Mouse (Mus musculus) liver, embryonic 13.5 days (tissue): ENCODE results near the gene B3galt4. TPM values are rescaled to one million over a fixed set of nuclear protein-coding genes. Genes with fewer than 3 reads are reported as not detected.

Source experiments
- ATAC-seq: fragments of 200-750 bp; cut with Nextera tagmentation; 2 replicates; pipeline ENCODE4 v1.8.0; 2017; ENCODE audit warnings: low read depth, mild to moderate bottlenecking, moderate number of reproducible peaks, moderate library complexity
- DNase-seq: peaks from one replicate; pipeline ENCODE4 v3.0.0; 2022
- H3K27ac ChIP-seq: fragments of 300-500 bp; sonication (generic); 2 replicates; pipeline ENCODE4 v1.5.1; 2015; ENCODE audit warnings: moderate library complexity, mild to moderate bottlenecking, inconsistent platforms
- H3K27me3 ChIP-seq: fragments of 300-500 bp; sonication (generic); 2 replicates; pipeline ENCODE4 v1.6.1; 2015; ENCODE audit warnings: mild to moderate bottlenecking, inconsistent platforms
- H3K36me3 ChIP-seq: fragments of 300-500 bp; sonication (generic); 2 replicates; pipeline ENCODE4 v1.6.1; 2015; ENCODE audit warnings: mild to moderate bottlenecking, inconsistent platforms
- H3K4me1 ChIP-seq: fragments of 300-500 bp; sonication (generic); replicated peaks from 2 replicates; pipeline ENCODE4 v1.6.1; 2015; ENCODE audit warnings: inconsistent platforms
- H3K4me2 ChIP-seq: fragments of 300-500 bp; sonication (generic); 2 replicates; pipeline ENCODE4 v1.6.1; 2015; ENCODE audit warnings: inconsistent platforms, mild to moderate bottlenecking, moderate library complexity
- H3K4me3 ChIP-seq: fragments of 300-500 bp; sonication (generic); replicated peaks from 2 replicates; pipeline ENCODE4 v1.5.1; 2015; ENCODE audit warnings: mild to moderate bottlenecking, inconsistent platforms
- H3K9ac ChIP-seq: fragments of 300-500 bp; sonication (generic); 2 replicates; pipeline ENCODE4 v1.6.1; 2015; ENCODE audit warnings: mild to moderate bottlenecking, inconsistent platforms
- H3K9me3 ChIP-seq: fragments of 300-500 bp; sonication (generic); replicated peaks from 2 replicates; pipeline ENCODE4 v1.6.1; 2016; ENCODE audit warnings: inconsistent platforms
- WGBS: fragments of 180-500 bp; shearing (Covaris S2); methylation state at CpG from one replicate; pipeline ENCODE4 v1.1.7; 2015; ENCODE audit not compliant: insufficient replicate concordance; 5-methylcytosine and 5-hydroxymethylcytosine counted together
- polyA plus RNA-seq: library from polyadenylated mRNA; unstranded; fragments of >200 nt; fragmentation: Nextera tagmentation; extraction: Ambion mirVana; gene quantifications from 2 replicates; pipeline ENCODE4 v1.2.1, GENCODE M21; 2015

The B3galt4 gene
- polyA plus RNA-seq, 1 experiment from 2014 or later: 2.3 TPM

DNA sequence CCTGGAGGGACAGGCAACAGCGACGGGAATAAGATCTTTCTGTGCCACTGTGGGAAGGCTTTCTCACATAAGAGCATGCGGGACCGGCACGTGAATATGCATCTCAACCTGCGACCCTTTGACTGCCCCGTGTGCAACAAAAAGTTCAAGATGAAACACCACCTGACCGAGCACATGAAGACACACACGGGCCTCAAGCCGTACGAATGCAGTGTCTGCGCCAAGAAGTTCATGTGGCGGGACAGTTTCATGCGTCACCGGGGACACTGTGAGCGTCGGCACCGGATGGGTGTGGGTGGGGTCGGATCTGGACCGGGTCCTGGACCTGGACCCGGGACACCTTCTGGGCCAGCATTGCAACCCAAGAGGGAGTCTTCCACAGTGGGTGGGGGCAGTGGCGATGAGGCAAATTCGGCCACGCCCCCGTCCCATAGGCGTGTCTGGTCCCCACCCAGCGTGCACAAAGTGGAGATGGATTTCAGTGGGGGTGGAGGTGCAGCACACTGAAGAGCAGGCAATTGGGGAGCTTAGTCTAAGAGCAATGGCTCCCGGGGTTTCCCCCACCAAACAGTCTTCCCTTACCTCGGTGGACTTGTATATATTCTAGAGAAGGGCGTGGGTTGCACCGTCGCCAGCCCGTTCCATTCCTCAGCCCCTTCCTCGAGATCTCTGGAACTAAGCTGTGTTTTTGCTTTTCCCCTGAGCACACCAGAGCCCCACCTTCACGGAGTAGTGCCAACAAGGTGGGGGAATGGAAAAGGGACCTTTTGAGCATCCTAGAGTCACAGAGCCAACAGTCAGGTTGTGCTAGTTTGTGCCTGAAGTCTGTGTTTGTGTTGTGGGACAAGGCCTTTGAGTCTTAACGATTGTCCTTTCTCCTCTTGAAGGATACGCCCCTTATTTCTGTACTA is 32.7 kb downstream of the B3galt4 start:
- DNase-seq (peak; percentile 66), ATAC-seq (peak; percentile 5)
- H3K9ac ChIP-seq: peak overlapping the region; percentile 90
- H3K36me3 ChIP-seq: peaks cover 37% of the 10 kb centered on the region
- no peaks in the 10 kb centered on the region for H3K27me3 ChIP-seq
- 51% methylated on average over 37 of the region's 37 CpGs for WGBS
- peaks cover 68% of the 10 kb centered on the region for H3K4me1 ChIP-seq
- peaks cover 19% of the 10 kb centered on the region for H3K9me3 ChIP-seq
- H3K27ac ChIP-seq: peak overlapping the region; percentile 96
- peak overlapping the region; percentile 90 for H3K4me3 ChIP-seq
- peak overlapping the region; percentile 99 for H3K4me2 ChIP-seq

DNA sequence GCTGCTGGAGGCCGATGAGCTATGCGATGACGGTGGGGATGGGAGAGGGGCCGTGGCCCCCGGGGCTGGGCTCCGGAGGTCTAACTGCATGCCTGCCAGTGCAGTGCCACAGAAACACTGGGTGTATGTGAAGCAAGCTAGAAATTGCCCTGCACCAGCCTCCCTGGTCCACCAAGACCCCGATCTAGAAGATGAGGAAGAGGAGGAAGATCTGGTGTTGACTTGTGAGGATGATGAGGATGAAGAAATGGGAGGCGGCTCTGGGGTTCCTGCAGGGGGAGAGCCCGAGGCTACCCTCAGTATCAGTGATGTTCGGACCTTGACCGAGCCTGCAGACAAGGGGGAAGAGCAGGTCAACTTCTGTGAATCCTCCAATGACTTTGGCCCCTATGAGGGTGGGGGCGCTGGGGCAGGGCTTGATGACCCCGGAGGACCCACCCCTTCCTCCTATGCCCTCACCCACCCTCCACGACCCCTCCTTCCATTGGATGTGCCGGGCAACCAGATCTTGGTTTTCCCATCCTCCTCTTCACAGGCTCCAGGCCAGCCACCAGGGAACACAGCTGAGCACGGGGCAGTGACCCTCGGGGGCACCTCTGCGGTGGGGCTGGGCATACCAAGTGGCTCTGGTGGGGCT is 33.5 kb downstream of the B3galt4 start:
- H3K9ac ChIP-seq: no peak overlapping the region
- ATAC-seq (no peak), DNase-seq (no peak)
- peak overlapping the region; percentile 99; the same call in 1 of the 2 replicates for H3K4me2 ChIP-seq
- peaks cover 19% of the 10 kb centered on the region for H3K9me3 ChIP-seq
- H3K4me3 ChIP-seq: peak overlapping the region; percentile 90
- WGBS: 83% methylated on average over 18 of the region's 18 CpGs
- peaks cover 44% of the 10 kb centered on the region for H3K36me3 ChIP-seq
- H3K4me1 ChIP-seq: peaks cover 71% of the 10 kb centered on the region
- H3K27ac ChIP-seq: peak overlapping the region; percentile 96
- no peaks in the 10 kb centered on the region for H3K27me3 ChIP-seq

DNA sequence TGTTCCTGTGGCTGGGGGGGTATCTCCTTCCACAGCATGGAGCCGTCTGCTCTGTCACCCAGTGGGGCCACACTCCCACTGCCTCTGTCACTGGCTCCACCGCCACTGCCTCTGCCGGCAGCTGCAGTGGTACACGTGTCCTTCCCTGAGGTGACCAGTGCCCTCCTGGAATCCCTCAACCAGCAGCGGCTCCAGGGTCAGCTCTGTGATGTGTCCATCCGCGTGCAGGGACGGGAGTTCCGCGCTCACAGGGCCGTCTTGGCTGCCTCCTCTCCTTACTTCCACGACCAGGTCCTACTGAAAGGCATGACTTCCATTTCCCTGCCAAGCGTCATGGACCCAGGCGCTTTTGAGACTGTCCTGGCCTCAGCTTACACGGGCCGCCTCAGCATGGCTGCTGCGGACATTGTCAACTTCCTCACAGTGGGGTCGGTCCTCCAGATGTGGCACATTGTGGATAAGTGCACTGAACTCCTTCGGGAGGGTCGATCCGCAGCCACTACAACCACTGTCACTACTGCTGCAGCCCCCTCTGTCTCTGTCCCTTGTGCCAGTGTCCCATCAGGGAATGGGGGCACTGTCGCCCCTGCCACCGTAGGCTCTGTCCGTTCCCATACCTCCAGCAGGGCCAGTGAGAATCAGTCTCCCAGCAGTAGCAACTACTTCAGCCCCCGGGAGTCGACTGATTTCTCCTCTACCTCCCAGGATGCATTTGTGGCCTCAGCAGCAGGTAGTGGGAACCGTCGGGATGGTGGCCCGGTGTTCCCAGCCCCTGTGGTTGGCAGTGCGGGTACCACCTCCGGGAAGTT is 34.2 kb downstream of the B3galt4 start:
- H3K27ac ChIP-seq: peak overlapping the region; percentile 82; the same call in 1 of the 2 replicates
- peaks cover 50% of the 10 kb centered on the region for H3K36me3 ChIP-seq
- peak overlapping the region; percentile 90 for H3K4me3 ChIP-seq
- no peak for ATAC-seq
- DNase-seq: no peak
- peak overlapping the region; percentile 81 for H3K4me2 ChIP-seq
- H3K9ac ChIP-seq: peak overlapping the region; percentile 76
- H3K27me3 ChIP-seq: no peaks in the 10 kb centered on the region
- H3K4me1 ChIP-seq: peaks cover 70% of the 10 kb centered on the region
- 83% methylated on average over 31 of the region's 31 CpGs for WGBS
- H3K9me3 ChIP-seq: peaks cover 19% of the 10 kb centered on the region

DNA sequence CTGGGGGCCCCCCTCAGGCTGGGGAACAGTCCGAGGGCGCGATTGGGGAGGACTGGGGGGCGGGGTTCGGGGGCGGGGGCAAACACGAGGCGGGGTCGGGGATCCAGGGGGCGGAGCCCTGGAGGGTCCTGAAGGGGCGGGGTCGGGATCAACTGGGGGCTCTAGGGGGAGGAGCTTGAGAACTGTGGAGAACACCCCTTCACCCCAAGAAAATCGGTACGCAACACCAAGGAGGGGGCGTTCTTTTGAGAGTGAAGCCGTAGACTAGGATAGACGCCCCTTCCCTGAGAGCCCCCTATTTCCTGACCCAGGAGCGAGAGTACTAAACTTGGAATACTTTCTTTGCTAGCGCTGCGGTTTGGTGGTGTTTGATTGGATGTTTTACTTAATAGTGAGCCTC is 35.0 kb downstream of the B3galt4 start:
- Histone ChIP-seq H3K36me3 (peaks cover 58% of the 10 kb centered on the region), H3K27me3 (no peaks in the 10 kb centered on the region), H3K4me3 (peak overlapping the region; percentile 90), H3K9ac (peak overlapping the region; percentile 76), H3K9me3 (peaks cover 19% of the 10 kb centered on the region), H3K4me2 (peak overlapping the region; percentile 81), H3K4me1 (peaks cover 72% of the 10 kb centered on the region), H3K27ac (peak overlapping the region; percentile 82)
- DNase-seq (no peak), ATAC-seq (no peak)
- WGBS: 1% methylated on average over 17 of the region's 20 CpGs

DNA sequence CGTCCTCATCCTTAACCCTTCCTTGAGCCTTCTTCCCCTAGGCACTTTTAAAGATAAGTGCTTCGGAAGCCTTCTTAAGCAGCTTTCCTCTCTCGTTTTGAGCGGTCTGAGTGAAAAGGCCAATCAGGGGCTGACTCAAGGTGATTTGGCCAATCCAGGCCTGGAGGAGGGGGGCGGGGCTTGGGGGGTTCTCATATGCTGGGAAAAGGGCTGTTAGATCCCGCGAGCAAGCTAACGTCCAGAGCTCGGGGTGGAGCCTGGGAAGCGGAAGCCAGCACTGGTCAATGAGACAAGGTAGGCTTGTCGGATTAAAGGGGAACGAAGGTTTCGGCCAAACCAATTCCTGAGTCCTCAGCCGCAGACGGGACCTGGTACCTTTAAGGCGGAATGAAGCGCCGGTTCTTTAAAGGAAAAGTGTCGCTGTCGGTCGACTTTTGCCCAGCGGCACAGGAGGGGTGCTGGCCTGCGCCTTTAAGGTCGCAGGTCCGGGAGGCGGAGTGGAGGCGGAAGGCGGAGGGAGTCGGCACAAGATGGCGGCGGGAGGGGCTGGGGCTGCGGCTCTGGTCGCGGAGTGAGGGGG is 35.5 kb downstream of the B3galt4 start, which contains the start of the genes Tapbp and Zbtb22:
Tapbp (plus strand) TSS at position 229 of the 580 bp plus-strand sequence.
Zbtb22 (plus strand) TSS at position 234 of the 580 bp plus-strand sequence.
- WGBS: under 1% methylated on average over 34 of the region's 34 CpGs
- Histone ChIP-seq H3K36me3 (peaks cover 63% of the 10 kb centered on the region), H3K27me3 (no peaks in the 10 kb centered on the region), H3K27ac (peak within 1 kb of the TSS; percentile 82), H3K4me1 (peaks cover 72% of the 10 kb centered on the region), H3K4me3 (peak within 1 kb of the TSS; percentile 90), H3K9ac (peak within 1 kb of the TSS; percentile 76), H3K4me2 (peak within 1 kb of the TSS; percentile 81), H3K9me3 (peaks cover 19% of the 10 kb centered on the region)
- DNase-seq: peak; percentile 90
- ATAC-seq: peak; percentile 86

DNA sequence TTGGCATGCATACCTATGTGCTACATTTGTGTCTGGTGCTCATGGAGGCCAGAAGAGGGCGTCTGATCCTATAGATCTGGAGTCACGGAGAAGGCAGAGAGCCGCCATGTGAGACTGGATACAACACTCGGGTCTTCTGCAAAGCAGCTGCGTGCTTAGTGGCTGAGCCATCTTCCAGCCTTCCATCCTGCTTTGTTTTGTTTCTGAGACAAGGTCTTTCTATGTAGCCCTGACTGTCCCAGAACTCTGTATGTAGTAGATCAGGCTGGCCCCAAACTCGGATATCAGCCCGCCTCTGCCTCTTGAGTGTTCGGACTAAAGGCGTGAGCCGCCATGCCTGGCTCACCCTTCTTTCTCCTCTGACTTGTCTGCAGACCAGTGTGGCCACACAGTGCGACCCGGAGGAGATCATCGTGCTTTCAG is 36.3 kb downstream of the B3galt4 start:
- Histone ChIP-seq H3K27me3 (no peaks in the 10 kb centered on the region), H3K4me2 (peak overlapping the region; percentile 81), H3K9ac (peak overlapping the region; percentile 76), H3K36me3 (peaks cover 67% of the 10 kb centered on the region), H3K4me1 (peaks cover 79% of the 10 kb centered on the region), H3K9me3 (peaks cover 19% of the 10 kb centered on the region), H3K27ac (peak overlapping the region; percentile 82), H3K4me3 (peak overlapping the region; percentile 90)
- WGBS: 64% methylated on average over 13 of the region's 13 CpGs
- no peak for DNase-seq
- ATAC-seq: no peak

DNA sequence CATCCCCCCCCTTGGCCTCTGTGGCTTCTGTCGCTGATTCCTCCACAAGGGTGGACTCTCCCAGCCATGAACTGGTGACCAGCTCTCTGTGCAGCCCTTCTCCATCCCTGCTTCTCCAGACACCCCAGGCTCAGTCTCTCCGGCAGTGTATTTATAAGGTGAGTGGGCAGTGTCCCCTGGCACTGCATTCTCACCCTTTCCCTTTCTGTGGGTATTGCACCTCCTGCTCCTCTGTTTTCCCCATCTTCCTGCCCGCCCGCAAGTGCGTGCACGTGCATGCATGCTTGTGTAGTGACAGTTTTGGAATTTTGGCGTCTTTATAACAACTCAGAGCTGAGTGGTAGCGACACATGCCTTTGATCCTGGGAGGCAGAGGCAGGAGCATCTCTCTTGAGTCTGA is 37.4 kb downstream of the B3galt4 start:
- DNase-seq (no peak), ATAC-seq (no peak)
- Histone ChIP-seq H3K9me3 (peaks cover 19% of the 10 kb centered on the region), H3K27me3 (no peaks in the 10 kb centered on the region), H3K4me3 (no peak overlapping the region), H3K36me3 (peaks cover 67% of the 10 kb centered on the region), H3K27ac (peak overlapping the region; percentile 82; the same call in 1 of the 2 replicates), H3K4me2 (no peak overlapping the region), H3K9ac (peak overlapping the region; percentile 10; the same call in 1 of the 2 replicates), H3K4me1 (peaks cover 76% of the 10 kb centered on the region)
- 91% methylated on average over 8 of the region's 8 CpGs for WGBS

DNA sequence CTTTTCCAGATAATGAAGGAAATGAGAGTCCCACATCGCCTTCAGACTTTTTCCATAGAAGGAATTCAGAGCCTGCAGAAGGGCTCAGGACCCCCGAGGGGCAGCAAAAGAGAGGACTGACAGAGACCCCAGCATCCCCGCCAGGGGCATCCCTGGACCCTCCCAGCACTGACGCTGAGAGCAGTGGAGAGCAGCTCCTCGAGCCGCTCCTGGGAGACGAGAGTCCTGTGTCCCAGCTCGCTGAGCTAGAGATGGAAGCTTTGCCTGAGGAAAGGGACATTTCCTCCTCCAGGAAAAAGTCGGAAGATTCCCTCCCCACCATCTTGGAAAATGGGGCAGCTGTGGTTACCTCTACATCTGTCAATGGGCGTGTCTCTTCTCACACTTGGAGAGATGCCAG is 38.0 kb downstream of the B3galt4 start:
- no peak overlapping the region for H3K9ac ChIP-seq
- H3K36me3 ChIP-seq: peaks cover 64% of the 10 kb centered on the region
- DNase-seq (no peak), ATAC-seq (no peak)
- no peak overlapping the region for H3K27ac ChIP-seq
- H3K9me3 ChIP-seq: peaks cover 16% of the 10 kb centered on the region
- 83% methylated on average over 10 of the region's 10 CpGs for WGBS
- peaks cover 76% of the 10 kb centered on the region for H3K4me1 ChIP-seq
- H3K27me3 ChIP-seq: no peaks in the 10 kb centered on the region
- H3K4me3 ChIP-seq: no peak overlapping the region
- no peak overlapping the region for H3K4me2 ChIP-seq

DNA sequence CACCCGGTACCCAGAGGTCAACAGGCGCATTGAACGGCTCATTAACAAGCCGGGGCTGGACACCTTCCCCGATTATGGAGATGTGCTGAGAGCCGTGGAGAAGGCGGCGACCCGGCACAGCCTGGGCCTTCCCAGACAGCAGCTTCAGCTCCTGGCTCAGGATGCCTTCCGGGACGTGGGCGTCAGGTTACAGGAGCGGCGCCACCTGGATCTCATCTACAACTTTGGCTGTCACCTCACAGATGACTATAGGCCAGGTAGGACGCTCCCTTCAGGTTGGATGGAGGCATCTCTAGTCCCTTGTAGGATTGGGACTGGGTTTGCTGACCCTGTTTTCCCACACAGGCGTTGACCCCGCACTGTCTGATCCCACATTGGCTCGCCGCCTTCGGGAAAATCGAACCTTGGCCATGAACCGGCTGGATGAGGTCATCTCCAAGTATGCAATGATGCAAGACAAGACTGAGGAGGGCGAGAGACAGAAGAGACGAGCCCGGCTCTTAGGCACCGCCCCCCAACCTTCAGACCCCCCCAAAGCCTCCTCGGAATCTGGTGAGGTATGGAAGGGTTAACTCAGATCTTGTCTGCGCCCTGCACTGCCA is 39.4 kb downstream of the B3galt4 start:
- ATAC-seq (no peak), DNase-seq (no peak)
- Histone ChIP-seq H3K4me3 (no peak overlapping the region), H3K27me3 (no peaks in the 10 kb centered on the region), H3K9me3 (peaks cover 3% of the 10 kb centered on the region), H3K9ac (no peak overlapping the region), H3K27ac (no peak overlapping the region), H3K4me1 (peaks cover 76% of the 10 kb centered on the region), H3K36me3 (peaks cover 51% of the 10 kb centered on the region), H3K4me2 (no peak overlapping the region)
- 92% methylated on average over 28 of the region's 28 CpGs for WGBS

DNA sequence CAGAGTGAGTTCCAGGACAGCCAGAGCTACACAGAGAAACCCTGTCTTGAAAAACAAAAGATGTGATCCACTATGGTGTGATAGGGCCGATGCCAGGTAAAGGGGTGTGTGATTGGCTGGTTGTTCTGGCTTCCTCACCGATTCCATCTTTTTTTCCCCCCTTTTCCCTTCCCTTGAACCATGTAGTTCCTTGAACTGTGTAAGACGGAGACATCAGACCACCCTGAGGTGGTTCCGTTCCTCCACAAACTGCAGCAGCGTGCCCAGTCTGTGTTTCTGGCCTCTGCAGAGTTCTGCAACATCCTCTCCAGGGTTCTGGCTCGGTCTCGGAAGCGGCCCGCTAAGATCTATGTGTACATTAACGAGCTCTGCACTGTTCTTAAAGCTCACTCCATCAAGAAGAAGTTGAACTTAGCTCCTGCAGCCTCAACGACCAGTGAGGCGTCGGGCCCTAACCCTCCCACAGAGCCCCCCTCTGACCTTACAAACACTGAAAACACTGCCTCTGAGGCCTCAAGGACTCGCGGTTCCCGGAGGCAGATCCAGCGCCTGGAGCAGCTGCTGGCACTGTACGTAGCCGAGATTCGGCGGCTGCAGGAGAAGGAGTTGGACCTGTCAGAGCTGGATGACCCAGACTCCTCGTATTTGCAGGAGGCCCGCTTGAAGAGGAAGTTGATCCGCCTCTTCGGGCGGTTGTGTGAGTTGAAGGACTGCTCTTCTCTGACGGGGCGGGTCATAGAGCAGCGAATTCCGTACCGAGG is 40.1 kb downstream of the B3galt4 start:
- ATAC-seq: no peak
- H3K9me3 ChIP-seq: no peaks in the 10 kb centered on the region
- H3K4me3 ChIP-seq: no peak overlapping the region
- no peak for DNase-seq
- H3K9ac ChIP-seq: no peak overlapping the region
- peak overlapping the region; percentile 99; the same call in 1 of the 2 replicates for H3K4me2 ChIP-seq
- H3K27me3 ChIP-seq: no peaks in the 10 kb centered on the region
- H3K4me1 ChIP-seq: peaks cover 74% of the 10 kb centered on the region
- H3K36me3 ChIP-seq: peaks cover 48% of the 10 kb centered on the region
- WGBS: 87% methylated on average over 31 of the region's 31 CpGs
- H3K27ac ChIP-seq: no peak overlapping the region
